Mouse (Mus musculus) embryonic facial prominence, embryonic 14.5 days (tissue): ENCODE results near the gene Odf3. TPM values are rescaled to one million over a fixed set of nuclear protein-coding genes. Genes with fewer than 3 reads are reported as not detected.
A peak's percentile ranks its signal among the peaks of the same experiment; 100 is the strongest.

Source experiments
- ATAC-seq: fragments of 200-750 bp; cut with Nextera tagmentation; 2 replicates; pipeline ENCODE4 v1.8.0; 2017; ENCODE audit warnings: low read depth, moderate number of reproducible peaks, moderate TSS enrichment
- DNase-seq: peaks from one replicate; pipeline ENCODE4 v3.0.0-alpha.2; 2015; ENCODE audit warnings: low spot score
- H3K27ac ChIP-seq: fragments of 300-500 bp; sonication (generic); replicated peaks from 2 replicates; pipeline ENCODE4 v1.5.1; 2014; ENCODE audit warnings: low read depth, mild to moderate bottlenecking, low read length, moderate library complexity
- H3K27me3 ChIP-seq: fragments of 300-500 bp; sonication (generic); replicated peaks from 2 replicates; pipeline ENCODE4 v1.6.1; 2014; ENCODE audit warnings: low read length; ENCODE audit not compliant: control insufficient read depth, insufficient read depth
- H3K36me3 ChIP-seq: fragments of 300-500 bp; sonication (generic); 2 replicates; pipeline ENCODE4 v1.6.1; 2014; ENCODE audit warnings: low read length, mixed read lengths; ENCODE audit not compliant: control insufficient read depth, insufficient read depth
- H3K4me1 ChIP-seq: fragments of 300-500 bp; sonication (generic); 2 replicates; pipeline ENCODE4 v1.6.1; 2014; ENCODE audit warnings: antibody characterized with exemption, low read length; ENCODE audit not compliant: control insufficient read depth, insufficient read depth
- H3K4me2 ChIP-seq: fragments of 300-500 bp; sonication (generic); 2 replicates; pipeline ENCODE4 v1.6.1; 2014; ENCODE audit warnings: low read depth, mild to moderate bottlenecking, low read length, moderate library complexity, mixed read lengths
- H3K4me3 ChIP-seq: fragments of 300-500 bp; sonication (generic); 2 replicates; pipeline ENCODE4 v1.5.1; 2014; ENCODE audit warnings: low read depth, mild to moderate bottlenecking, low read length
- H3K9ac ChIP-seq: fragments of 300-500 bp; sonication (generic); 2 replicates; pipeline ENCODE4 v1.6.1; 2014; ENCODE audit warnings: low read depth, mild to moderate bottlenecking, low read length, moderate library complexity, mixed read lengths
- H3K9me3 ChIP-seq: fragments of 300-500 bp; sonication (generic); 2 replicates; pipeline ENCODE4 v1.6.1; 2016; ENCODE audit warnings: low read length; ENCODE audit not compliant: control insufficient read depth
- WGBS: fragments of 180-500 bp; shearing (Covaris S2); extraction: QIAGEN DNeasy Blood & Tissue Kit; methylation state at CpG from one replicate; pipeline ENCODE4 v1.1.7; 2014; 5-methylcytosine and 5-hydroxymethylcytosine counted together
- polyA plus RNA-seq: library from polyadenylated mRNA; unstranded; fragments of >200 nt; fragmentation: Nextera tagmentation; extraction: Ambion mirVana; gene quantifications from 2 replicates; pipeline ENCODE4 v1.2.1, GENCODE M21; 2014

Gene Odf3
- polyA plus RNA-seq: not detected in 2 replicates

DNA sequence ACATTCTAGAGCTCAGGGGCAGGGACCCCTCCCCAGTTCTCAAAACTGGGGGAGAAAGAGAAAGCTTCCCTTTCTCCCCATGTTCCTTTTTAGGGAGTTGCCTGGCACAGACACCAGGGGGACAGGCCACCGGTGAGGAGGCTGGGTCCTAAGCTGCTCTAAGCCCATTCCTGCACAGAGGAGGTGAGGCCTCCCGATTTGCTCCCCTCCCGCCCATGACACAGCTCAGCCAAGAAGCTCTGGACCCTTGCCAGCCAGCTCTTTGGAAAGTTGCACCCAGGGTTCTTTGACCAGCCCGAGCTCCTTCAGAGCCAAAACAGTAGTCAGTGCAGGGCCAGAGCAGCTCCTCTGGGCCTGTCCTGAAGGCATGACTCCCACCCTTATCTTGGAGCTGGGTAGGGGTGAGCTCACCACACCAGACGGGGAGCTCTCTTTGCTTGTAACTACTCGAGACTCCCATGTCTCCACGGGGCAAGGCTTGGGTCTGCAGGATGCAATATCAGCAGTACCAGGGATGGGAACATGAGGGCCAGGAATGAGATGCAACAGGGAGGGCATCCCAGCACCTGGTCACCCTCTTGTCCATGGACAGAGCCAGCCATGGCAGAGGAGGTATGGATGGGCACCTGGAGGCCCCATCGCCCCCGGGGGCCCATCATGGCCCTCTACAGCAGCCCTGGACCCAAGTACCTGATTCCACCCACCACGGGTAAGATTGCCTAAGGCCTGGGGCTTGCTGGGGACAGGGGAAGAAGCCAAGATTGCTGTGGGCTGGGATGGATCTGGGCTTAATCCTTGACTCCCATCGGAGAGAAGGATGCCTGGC, at the start of gene Odf3:
Gene Odf3 (plus strand): TSS at position 51 of the 826 bp plus-strand sequence.
- DNase-seq (peak; percentile 59), ATAC-seq (peak; percentile 27; the same call in 1 of the 2 replicates)
- no peak within 1 kb of the TSS for H3K4me2 ChIP-seq
- no peak within 1 kb of the TSS for H3K9ac ChIP-seq
- no peaks in the 10 kb centered on the region for H3K9me3 ChIP-seq
- no peak within 1 kb of the TSS for H3K27ac ChIP-seq
- peaks cover 6% of the 10 kb centered on the region; the same call in 1 of the 2 replicates for H3K27me3 ChIP-seq
- 59% methylated on average over 11 of the region's 11 CpGs for WGBS
- H3K4me1 ChIP-seq: no peaks in the 10 kb centered on the region
- H3K4me3 ChIP-seq: no peak within 1 kb of the TSS
- H3K36me3 ChIP-seq: peaks cover 17% of the 10 kb centered on the region

DNA sequence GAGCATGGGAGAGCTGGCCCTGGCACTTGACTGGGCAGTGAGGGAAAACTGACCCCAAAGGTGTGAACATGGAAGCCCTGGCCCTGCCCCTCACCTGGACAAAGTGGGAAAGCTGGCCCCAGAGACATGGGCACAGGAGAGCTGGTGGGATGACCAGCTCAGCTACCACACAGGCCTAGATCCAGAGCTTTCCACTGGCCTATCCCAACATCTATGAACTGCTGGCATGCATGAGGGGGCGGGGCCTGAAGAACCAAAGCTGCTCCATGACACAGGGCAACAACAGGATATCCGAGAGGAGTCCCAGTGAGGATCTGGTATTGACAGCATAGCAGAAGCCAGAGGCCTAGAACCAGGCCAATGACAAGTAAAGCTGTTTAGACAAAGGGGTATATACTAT, 49.4 kb upstream of the Odf3 start:
- ATAC-seq (0 out of 2 replicates have a peak, but pooled peaks have one; percentile 30), DNase-seq (no peak)
- Histone ChIP-seq H3K27me3 (no peaks in the 10 kb centered on the region), H3K4me2 (no peak overlapping the region), H3K27ac (no peak overlapping the region), H3K9me3 (no peaks in the 10 kb centered on the region), H3K9ac (no peak overlapping the region), H3K4me3 (no peak overlapping the region), H3K36me3 (no peaks in the 10 kb centered on the region), H3K4me1 (no peaks in the 10 kb centered on the region)
- 56% methylated on average over 2 of the region's 2 CpGs for WGBS

DNA sequence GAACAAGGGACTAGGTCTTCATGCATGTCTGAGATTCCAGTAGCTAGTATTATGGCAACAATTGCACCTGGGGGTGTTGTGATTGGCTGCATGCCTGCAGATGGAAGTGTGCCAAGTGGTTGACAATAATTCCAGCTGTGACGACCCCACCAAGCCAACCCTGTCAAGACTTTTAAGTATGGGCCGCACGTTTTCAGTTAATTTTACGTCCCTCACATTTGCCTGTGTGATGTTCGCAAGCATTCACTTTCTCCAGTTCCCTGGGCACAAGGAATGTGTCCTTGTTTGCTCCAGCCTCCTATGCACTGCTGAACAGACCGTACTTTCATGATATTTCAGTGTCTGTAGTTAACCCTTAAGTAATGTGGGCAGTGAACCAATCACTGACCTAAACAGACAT, 45.0 kb upstream of the Odf3 start:
- 64% methylated on average over 6 of the region's 6 CpGs for WGBS
- DNase-seq: no peak
- H3K4me1 ChIP-seq: no peaks in the 10 kb centered on the region
- H3K9ac ChIP-seq: no peak overlapping the region
- no peaks in the 10 kb centered on the region for H3K27me3 ChIP-seq
- no peak for ATAC-seq
- no peak overlapping the region for H3K4me3 ChIP-seq
- H3K27ac ChIP-seq: no peak overlapping the region
- no peaks in the 10 kb centered on the region for H3K36me3 ChIP-seq
- H3K4me2 ChIP-seq: no peak overlapping the region
- H3K9me3 ChIP-seq: no peaks in the 10 kb centered on the region

DNA sequence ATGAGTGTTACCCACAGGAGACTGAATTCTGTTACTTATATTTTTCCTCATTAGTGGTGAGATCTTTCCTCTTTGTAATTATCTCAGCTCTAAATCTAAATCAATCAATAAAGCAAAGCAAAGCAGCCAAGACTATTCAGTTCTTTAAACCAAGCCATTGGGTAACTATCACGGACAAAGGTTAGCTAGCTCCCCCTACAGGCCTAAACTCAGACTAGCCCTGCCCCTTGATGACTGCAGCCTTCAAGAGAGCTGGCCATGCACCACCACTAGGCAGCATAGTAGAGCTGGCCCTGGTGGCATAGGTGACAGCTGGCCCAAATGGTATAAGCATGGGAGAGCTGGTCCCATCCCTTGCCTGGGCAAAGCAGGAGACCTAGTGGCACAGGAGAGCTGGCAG, 41.9 kb upstream of the Odf3 start:
- H3K27ac ChIP-seq: no peak overlapping the region
- DNase-seq: peak; percentile 7
- no peaks in the 10 kb centered on the region for H3K27me3 ChIP-seq
- 11% methylated on average over 1 of the region's 1 CpGs for WGBS
- H3K9me3 ChIP-seq: no peaks in the 10 kb centered on the region
- H3K36me3 ChIP-seq: 0 out of 2 replicates have a peak, but pooled peaks cover 2% of the 10 kb centered on the region
- no peaks in the 10 kb centered on the region for H3K4me1 ChIP-seq
- H3K4me2 ChIP-seq: no peak overlapping the region
- H3K4me3 ChIP-seq: no peak overlapping the region
- H3K9ac ChIP-seq: no peak overlapping the region
- no peak for ATAC-seq

DNA sequence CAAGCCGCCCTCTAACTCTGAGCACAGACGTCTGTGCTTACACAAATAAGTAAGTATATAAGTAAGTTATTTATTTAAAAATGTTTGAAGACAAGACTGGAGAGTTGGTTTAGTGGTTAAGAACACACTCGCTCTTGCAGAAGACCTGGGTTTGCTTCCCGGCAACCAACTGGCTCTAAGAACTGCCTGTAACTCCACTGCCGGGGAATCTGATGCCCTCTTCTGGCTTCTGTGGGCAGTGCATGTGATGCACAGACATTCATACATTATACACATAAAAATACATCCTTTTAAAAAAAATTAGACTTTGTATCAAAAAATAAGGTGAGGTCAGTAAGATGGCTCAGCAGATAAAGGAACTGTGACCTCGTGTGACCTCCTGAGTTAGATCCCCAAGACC, 37.1 kb upstream of the Odf3 start:
- Histone ChIP-seq H3K9me3 (no peaks in the 10 kb centered on the region), H3K4me3 (no peak overlapping the region), H3K4me2 (no peak overlapping the region), H3K27ac (no peak overlapping the region), H3K4me1 (no peaks in the 10 kb centered on the region), H3K36me3 (peaks cover 15% of the 10 kb centered on the region; the same call in 1 of the 2 replicates), H3K27me3 (no peaks in the 10 kb centered on the region), H3K9ac (no peak overlapping the region)
- DNase-seq: no peak
- WGBS: 92% methylated on average over 6 of the region's 6 CpGs
- no peak for ATAC-seq

DNA sequence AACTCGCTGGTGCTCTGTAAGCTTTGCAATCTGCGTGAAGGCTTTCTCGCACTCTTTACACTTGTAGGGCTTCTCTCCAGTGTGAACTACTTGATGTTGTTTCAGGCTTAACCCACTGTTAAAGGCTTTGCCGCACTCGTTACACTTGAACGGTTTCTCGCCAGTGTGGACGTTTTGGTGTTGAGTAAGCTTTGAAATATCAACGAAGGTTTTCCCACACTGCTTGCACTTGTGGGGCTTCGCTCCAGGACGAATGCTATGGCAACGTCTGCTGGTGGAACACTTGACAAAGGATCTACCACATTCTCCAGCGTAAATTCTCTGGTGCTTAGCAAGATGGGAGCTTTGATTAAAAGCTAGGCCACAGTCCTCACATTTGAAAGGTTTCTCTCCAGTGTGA, 35.9 kb upstream of the Odf3 start:
- Histone ChIP-seq H3K4me2 (no peak overlapping the region), H3K9me3 (no peaks in the 10 kb centered on the region), H3K4me3 (no peak overlapping the region), H3K36me3 (peaks cover 15% of the 10 kb centered on the region; the same call in 1 of the 2 replicates), H3K4me1 (no peaks in the 10 kb centered on the region), H3K9ac (no peak overlapping the region), H3K27ac (no peak overlapping the region), H3K27me3 (no peaks in the 10 kb centered on the region)
- WGBS: 89% methylated on average over 13 of the region's 13 CpGs
- ATAC-seq: no peak
- no peak for DNase-seq

DNA sequence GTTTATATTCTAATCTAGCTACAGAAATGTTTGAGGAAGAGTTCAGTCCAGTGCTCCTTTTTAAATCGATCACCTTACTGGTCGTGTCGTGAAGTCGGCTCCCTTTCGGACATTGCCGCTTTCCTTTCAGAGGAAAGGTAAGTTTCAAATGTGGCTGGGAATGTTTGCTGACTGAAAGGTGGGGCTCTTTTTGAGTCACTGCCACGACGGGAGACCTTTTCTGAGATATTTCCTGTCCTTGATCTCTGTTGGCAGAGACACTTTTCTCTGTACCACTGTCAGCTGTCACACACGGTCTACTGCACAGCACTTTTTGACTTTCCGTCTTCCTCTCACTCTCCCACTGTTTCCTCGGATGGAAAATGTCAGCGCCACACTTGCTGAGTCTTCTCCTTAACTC, 34.8 kb upstream of the Odf3 start:
- Histone ChIP-seq H3K4me3 (no peak overlapping the region), H3K4me1 (no peaks in the 10 kb centered on the region), H3K27ac (no peak overlapping the region), H3K27me3 (no peaks in the 10 kb centered on the region), H3K4me2 (no peak overlapping the region), H3K9ac (no peak overlapping the region), H3K9me3 (no peaks in the 10 kb centered on the region), H3K36me3 (peaks cover 15% of the 10 kb centered on the region; the same call in 1 of the 2 replicates)
- WGBS: 88% methylated on average over 12 of the region's 12 CpGs
- DNase-seq (no peak), ATAC-seq (no peak)

DNA sequence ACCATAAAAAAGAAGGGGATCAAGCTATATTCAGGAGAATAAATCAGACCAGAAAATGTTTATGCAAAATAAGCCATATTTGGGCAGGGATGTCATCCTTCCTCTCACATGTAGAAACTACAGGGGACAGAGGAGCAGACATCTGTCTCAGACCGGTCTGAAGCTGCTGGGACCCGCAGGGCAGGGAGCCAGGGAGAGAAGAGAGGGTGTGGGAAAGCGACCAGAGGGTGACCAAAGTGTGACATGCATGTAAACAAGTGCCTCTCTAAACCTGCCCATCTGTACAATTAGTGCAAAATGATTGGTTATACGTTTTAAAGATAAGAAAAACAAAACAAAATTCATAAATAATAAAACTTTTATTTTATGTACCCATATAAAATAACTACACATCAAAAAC, 27.4 kb upstream of the Odf3 start:
- 0 out of 2 replicates have a peak, but pooled peaks cover 2% of the 10 kb centered on the region for H3K36me3 ChIP-seq
- H3K27me3 ChIP-seq: no peaks in the 10 kb centered on the region
- H3K9ac ChIP-seq: no peak overlapping the region
- 0 out of 2 replicates have a peak, but pooled peaks cover 3% of the 10 kb centered on the region for H3K4me1 ChIP-seq
- H3K9me3 ChIP-seq: no peaks in the 10 kb centered on the region
- ATAC-seq: no peak
- H3K27ac ChIP-seq: no peak overlapping the region
- H3K4me3 ChIP-seq: no peak overlapping the region
- DNase-seq: no peak
- 77% methylated on average over 4 of the region's 4 CpGs for WGBS
- no peak overlapping the region for H3K4me2 ChIP-seq

DNA sequence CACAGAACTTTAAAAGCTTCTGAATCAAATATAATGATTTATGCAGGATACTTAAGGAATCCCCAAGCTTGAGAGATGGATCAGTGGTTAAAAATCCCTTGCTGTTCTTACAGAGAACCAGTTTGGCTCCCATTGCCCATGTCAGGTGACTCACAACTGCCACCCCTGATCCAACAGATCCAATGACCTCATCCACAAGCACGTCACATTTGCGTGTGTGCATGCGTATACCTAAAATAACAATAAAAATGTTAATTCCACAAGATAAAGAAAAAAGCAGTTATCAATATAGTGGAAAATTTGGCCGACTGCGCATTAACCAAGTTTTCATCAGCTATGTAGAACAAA, 26.3 kb upstream of the Odf3 start:
- no peak overlapping the region for H3K27ac ChIP-seq
- 0 out of 2 replicates have a peak, but pooled peaks cover 2% of the 10 kb centered on the region for H3K36me3 ChIP-seq
- peak overlapping the region; percentile 51 for H3K4me3 ChIP-seq
- no peak for ATAC-seq
- no peaks in the 10 kb centered on the region for H3K9me3 ChIP-seq
- peak overlapping the region; percentile 63 for H3K9ac ChIP-seq
- H3K4me1 ChIP-seq: 0 out of 2 replicates have a peak, but pooled peaks cover 3% of the 10 kb centered on the region
- 40% methylated on average over 5 of the region's 5 CpGs for WGBS
- no peaks in the 10 kb centered on the region for H3K27me3 ChIP-seq
- no peak for DNase-seq
- H3K4me2 ChIP-seq: peak overlapping the region; percentile 72
